Mouse (Mus musculus): ENCODE measurements around the gene Heatr3. TPM values are rescaled to one million over a fixed set of nuclear protein-coding genes. Genes with fewer than 3 reads are reported as not detected.

Gene Heatr3
- polyA plus RNA-seq (2015; fragmentation: Nextera tagmentation; extraction: Ambion mirVana) = 45.0 and 46.3 TPM in 2 replicates

DNA sequence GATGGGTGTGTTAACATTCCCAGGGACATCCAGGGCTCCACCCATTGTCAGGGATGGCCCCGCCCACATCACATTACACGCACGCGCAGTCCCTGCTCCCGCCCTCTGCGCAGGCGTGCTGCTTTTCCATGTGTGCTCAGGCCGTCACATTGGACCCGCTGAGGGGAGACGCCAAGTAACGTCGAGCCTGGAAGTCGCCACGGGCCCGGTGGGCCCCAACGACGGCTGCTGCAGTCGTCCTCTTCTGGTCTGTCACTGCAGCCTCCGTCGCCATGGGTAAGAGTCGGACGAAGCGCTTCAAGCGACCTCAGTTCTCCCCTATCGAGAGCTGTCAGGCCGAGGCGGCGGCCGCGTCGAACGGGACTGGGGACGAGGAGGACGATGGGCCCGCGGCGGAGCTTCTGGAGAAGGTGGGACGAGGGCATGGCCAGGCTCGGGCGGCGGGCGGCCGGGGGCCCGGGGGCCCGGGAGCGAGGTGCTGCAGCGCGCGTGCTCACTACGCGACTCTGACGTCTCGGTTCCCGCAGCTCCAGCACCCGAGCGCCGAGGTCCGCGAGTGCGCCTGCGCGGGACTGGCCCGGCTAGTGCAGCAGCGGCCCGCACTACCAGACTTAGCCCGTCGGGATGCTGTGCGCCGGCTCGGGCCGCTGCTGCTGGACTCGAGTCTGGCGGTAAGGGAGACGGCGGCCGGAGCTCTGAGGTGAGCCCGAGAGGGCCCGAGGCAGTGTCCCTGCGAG is at the start of gene Heatr3:
Gene Heatr3 (plus strand): TSS at position 108 of the 737 bp plus-strand sequence.
- WGBS = under 1% methylated on average over 77 of the region's 79 CpGs
- H3K9ac ChIP-seq = peak within 1 kb of the TSS; percentile 90
- H3K4me2 ChIP-seq = peak within 1 kb of the TSS; percentile 57
- no peaks in the 10 kb centered on the region for H3K27me3 ChIP-seq
- no peaks in the 10 kb centered on the region for H3K9me3 ChIP-seq
- H3K4me1 ChIP-seq = peaks cover 10% of the 10 kb centered on the region
- peak within 1 kb of the TSS; percentile 96 for H3K27ac ChIP-seq
- H3K36me3 ChIP-seq = peaks cover 52% of the 10 kb centered on the region
- H3K4me3 ChIP-seq = peak within 1 kb of the TSS; percentile 96
- ATAC-seq (ENCODE audit: insufficient number of reproducible peaks, low FRiP score, low TSS enrichment, low read depth) = peak; percentile 96

- no peaks in the 10 kb centered on the region for H3K27me3 ChIP-seq
- H3K27ac ChIP-seq = no peak overlapping the region
- H3K9ac ChIP-seq = no peak overlapping the region
- no peak overlapping the region for H3K4me2 ChIP-seq
- no peak for ATAC-seq (ENCODE audit: insufficient number of reproducible peaks, low FRiP score, low TSS enrichment, low read depth)
- H3K4me3 ChIP-seq = no peak overlapping the region
- no peaks in the 10 kb centered on the region for H3K36me3 ChIP-seq
- no peaks in the 10 kb centered on the region for H3K9me3 ChIP-seq
- no peaks in the 10 kb centered on the region for H3K4me1 ChIP-seq
These were observed 49.6 kb upstream of the Heatr3 start for GRCm38 (mm10) chr8:88088006-88088405.

DNA sequence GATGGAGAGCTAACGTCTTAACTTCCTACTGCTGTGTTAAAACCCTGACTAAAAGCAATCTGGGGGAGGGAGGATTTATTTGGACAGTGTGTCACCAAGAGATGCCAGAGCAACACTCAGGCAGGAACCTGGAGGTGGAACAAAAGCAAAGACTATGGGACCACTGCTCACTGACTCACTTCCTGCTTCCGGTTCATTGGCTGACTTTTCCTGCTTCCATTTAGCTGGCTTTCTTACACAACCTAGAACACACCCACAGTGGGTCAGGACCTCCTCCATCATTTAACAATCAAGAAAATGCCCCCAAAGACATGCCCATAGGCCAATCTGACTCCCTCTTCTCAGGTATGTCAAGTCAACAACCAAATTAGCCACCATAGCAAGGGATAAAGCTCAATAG is 46.0 kb upstream of the Heatr3 start:
- Histone ChIP-seq H3K9ac (no peak overlapping the region), H3K4me3 (no peak overlapping the region), H3K27ac (no peak overlapping the region), H3K36me3 (no peaks in the 10 kb centered on the region), H3K4me2 (no peak overlapping the region), H3K27me3 (no peaks in the 10 kb centered on the region), H3K4me1 (no peaks in the 10 kb centered on the region), H3K9me3 (no peaks in the 10 kb centered on the region)
- ATAC-seq (ENCODE audit: insufficient number of reproducible peaks, low FRiP score, low TSS enrichment, low read depth) = no peak
- WGBS = 83% methylated on average over 2 of the region's 2 CpGs

GRCm38 (mm10) chr8:88093367-88093766 is 44.3 kb upstream of the Heatr3 start:
- 60% methylated on average over 4 of the region's 4 CpGs for WGBS
- H3K4me1 ChIP-seq = no peaks in the 10 kb centered on the region
- no peaks in the 10 kb centered on the region for H3K27me3 ChIP-seq
- no peaks in the 10 kb centered on the region for H3K9me3 ChIP-seq
- H3K9ac ChIP-seq = no peak overlapping the region
- H3K4me2 ChIP-seq = no peak overlapping the region
- no peaks in the 10 kb centered on the region for H3K36me3 ChIP-seq
- H3K4me3 ChIP-seq = no peak overlapping the region
- no peak for ATAC-seq (ENCODE audit: insufficient number of reproducible peaks, low FRiP score, low TSS enrichment, low read depth)
- H3K27ac ChIP-seq = no peak overlapping the region

DNA sequence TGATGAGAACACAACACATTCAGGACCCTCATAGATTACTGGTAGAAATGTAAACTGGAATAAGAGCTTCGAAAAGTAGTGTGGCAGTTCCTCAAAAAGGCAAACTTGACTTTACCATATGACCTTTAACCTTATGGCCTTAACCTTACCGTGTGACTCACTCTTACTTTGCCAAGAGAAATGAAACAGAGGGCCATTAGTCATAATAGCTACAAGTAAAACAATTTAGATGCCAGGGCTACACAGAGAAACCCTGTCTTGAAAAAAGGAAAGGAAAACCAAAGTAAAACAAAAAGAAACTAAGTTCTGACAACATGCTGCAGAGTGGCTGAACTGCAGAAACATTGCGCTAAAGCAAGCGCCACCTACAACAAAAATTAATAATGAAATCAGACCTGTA is 38.8 kb upstream of the Heatr3 start:
- Histone ChIP-seq H3K27ac (no peak overlapping the region), H3K4me2 (no peak overlapping the region), H3K4me1 (no peaks in the 10 kb centered on the region), H3K4me3 (no peak overlapping the region), H3K9ac (no peak overlapping the region), H3K9me3 (no peaks in the 10 kb centered on the region), H3K27me3 (no peaks in the 10 kb centered on the region), H3K36me3 (no peaks in the 10 kb centered on the region)
- no peak for ATAC-seq (ENCODE audit: insufficient number of reproducible peaks, low FRiP score, low TSS enrichment, low read depth)
- 81% methylated on average over 4 of the region's 4 CpGs for WGBS

DNA sequence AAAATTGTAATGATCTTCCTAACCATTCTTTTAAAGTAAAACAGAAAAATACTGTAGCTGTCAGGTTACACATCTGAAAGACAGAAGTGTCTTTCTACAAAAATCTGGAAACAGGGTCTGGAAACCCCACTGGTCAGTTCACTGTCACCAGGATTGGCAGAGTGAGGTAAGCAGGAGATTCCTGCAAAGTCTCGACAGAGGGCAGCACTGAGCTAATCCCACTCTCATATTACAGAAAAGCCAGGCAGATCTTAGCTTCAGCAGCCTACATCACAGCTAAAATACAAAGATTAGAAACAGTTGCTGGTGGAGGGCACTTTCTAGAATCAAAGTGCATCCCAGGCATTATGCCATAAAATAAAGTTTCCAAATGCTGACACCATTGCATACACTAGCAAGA is 38.1 kb upstream of the Heatr3 start:
- Histone ChIP-seq H3K9me3 (no peaks in the 10 kb centered on the region), H3K36me3 (no peaks in the 10 kb centered on the region), H3K9ac (no peak overlapping the region), H3K27me3 (no peaks in the 10 kb centered on the region), H3K4me2 (no peak overlapping the region), H3K4me1 (no peaks in the 10 kb centered on the region), H3K27ac (no peak overlapping the region), H3K4me3 (no peak overlapping the region)
- 0% methylated on average over 1 of the region's 1 CpGs for WGBS
- ATAC-seq (ENCODE audit: insufficient number of reproducible peaks, low FRiP score, low TSS enrichment, low read depth) = no peak

DNA sequence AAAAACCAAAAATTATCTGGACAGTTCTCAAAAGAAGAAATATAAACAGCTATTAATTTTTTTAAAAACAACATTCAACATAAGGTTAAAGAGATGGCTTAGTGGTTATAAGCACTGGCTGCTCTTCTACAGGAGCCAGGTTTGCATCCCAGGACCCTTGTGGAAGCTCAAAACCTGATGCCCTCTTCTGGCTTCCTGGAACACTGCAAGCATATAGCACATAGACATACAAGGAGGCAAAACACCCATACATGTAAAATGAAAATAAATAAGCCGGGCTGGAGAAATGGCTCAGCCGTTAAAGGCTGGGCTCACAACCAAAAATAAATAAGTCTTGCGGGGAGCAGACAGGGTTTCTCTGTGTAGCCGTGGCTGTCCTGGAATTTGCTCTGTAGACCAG is 28.4 kb upstream of the Heatr3 start:
- H3K36me3 ChIP-seq = no peaks in the 10 kb centered on the region
- ATAC-seq (ENCODE audit: insufficient number of reproducible peaks, low FRiP score, low TSS enrichment, low read depth) = no peak
- H3K4me1 ChIP-seq = no peaks in the 10 kb centered on the region
- H3K27me3 ChIP-seq = no peaks in the 10 kb centered on the region
- no peak overlapping the region for H3K4me3 ChIP-seq
- no peak overlapping the region for H3K9ac ChIP-seq
- 86% methylated on average over 4 of the region's 4 CpGs for WGBS
- no peak overlapping the region for H3K4me2 ChIP-seq
- H3K9me3 ChIP-seq = no peaks in the 10 kb centered on the region
- H3K27ac ChIP-seq = no peak overlapping the region

DNA sequence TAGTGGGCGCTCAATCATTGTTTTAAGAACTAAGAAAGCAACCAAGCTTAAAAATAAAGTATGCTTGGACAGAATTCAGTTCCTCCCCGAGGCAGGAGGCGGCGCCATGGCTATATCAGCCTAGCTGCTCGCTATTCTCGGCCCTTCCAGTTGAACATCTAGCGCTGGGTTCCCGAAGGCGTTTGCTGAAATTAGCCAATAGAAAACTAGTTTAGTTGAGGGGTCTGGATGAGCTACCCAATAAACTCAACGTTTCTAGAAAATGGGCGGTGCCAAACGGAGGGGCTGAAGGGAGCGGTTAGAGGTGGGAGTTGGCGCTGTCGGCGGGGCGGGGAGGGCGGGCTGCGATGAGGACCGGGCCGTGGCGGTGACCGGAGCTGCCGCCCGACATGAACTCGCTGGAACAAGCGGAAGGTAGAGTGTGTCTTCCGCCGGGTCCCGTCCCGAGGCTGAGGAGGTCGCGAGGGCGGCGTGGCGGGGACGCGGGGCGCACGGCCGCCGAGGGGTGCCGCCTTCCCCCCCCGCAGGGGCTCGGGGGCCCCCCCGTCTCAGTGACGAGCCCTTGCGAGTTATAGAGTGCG is 19.1 kb upstream of the Heatr3 start, which contains the start of gene Cnep1r1:
Gene Cnep1r1 (plus strand): TSS at position 314 of the 581 bp plus-strand sequence.
- Histone ChIP-seq H3K9ac (peak within 1 kb of the TSS; percentile 76), H3K27ac (peak within 1 kb of the TSS; percentile 87), H3K4me3 (peak within 1 kb of the TSS; percentile 98), H3K4me1 (0 out of 2 replicates have a peak, but pooled peaks cover 4% of the 10 kb centered on the region), H3K4me2 (peak within 1 kb of the TSS; percentile 42), H3K9me3 (no peaks in the 10 kb centered on the region), H3K36me3 (peaks cover 24% of the 10 kb centered on the region; the same call in 1 of the 2 replicates), H3K27me3 (no peaks in the 10 kb centered on the region)
- peak; percentile 97 for ATAC-seq (ENCODE audit: insufficient number of reproducible peaks, low FRiP score, low TSS enrichment, low read depth)
- WGBS = under 1% methylated on average over 49 of the region's 49 CpGs

DNA sequence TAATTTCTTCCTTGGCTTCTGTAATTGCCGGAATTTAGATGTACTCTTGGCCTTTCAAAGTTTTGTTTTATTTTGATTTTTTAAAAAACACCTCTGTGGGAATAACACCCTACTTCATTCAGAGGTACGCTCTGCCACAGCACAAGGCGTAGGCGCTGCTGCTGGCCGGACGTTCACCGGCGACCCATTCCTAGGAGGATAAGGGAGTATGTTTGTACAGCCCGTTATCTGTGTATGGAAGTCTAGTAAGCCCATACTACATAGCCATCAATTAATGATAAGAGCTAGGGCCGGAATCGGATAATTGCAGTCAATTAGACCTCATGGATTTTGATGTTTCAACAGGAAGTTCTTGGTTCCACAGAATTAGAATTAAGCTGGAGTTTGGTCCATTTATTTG is 18.6 kb upstream of the Heatr3 start:
- H3K9me3 ChIP-seq = no peaks in the 10 kb centered on the region
- 0 out of 2 replicates have a peak, but pooled peaks cover 4% of the 10 kb centered on the region for H3K4me1 ChIP-seq
- peak overlapping the region; percentile 42 for H3K4me2 ChIP-seq
- H3K4me3 ChIP-seq = peak overlapping the region; percentile 98
- no peak for ATAC-seq (ENCODE audit: insufficient number of reproducible peaks, low FRiP score, low TSS enrichment, low read depth)
- no peaks in the 10 kb centered on the region for H3K27me3 ChIP-seq
- 1% methylated on average over 11 of the region's 11 CpGs for WGBS
- peaks cover 24% of the 10 kb centered on the region; the same call in 1 of the 2 replicates for H3K36me3 ChIP-seq
- peak overlapping the region; percentile 87 for H3K27ac ChIP-seq
- peak overlapping the region; percentile 76 for H3K9ac ChIP-seq

DNA sequence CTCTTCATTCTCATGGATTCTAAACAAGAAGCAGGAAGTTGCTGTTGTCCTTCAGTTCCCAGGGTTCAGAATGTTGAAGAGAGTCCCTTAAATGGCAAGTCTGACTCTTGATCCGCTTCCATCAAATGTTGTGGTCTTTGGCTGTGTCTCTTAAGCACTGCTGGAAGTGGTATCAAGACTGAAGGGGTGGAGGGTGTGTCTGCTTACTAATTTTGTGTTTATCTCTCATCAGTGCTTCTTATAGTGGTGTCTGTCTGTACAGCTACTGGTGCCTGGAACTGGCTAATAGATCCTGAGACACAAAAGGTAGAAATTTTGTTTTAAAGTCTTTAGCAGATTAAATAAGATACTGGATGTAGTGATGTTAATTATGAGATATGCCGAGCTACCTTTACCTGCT is 12.8 kb upstream of the Heatr3 start:
- H3K4me2 ChIP-seq = no peak overlapping the region
- H3K36me3 ChIP-seq = peaks cover 53% of the 10 kb centered on the region
- no peak overlapping the region for H3K9ac ChIP-seq
- no peaks in the 10 kb centered on the region for H3K27me3 ChIP-seq
- H3K4me1 ChIP-seq = 0 out of 2 replicates have a peak, but pooled peaks cover 4% of the 10 kb centered on the region
- no peak for ATAC-seq (ENCODE audit: insufficient number of reproducible peaks, low FRiP score, low TSS enrichment, low read depth)
- no peak overlapping the region for H3K4me3 ChIP-seq
- 89% methylated on average over 2 of the region's 2 CpGs for WGBS
- no peak overlapping the region for H3K27ac ChIP-seq
- H3K9me3 ChIP-seq = no peaks in the 10 kb centered on the region

DNA sequence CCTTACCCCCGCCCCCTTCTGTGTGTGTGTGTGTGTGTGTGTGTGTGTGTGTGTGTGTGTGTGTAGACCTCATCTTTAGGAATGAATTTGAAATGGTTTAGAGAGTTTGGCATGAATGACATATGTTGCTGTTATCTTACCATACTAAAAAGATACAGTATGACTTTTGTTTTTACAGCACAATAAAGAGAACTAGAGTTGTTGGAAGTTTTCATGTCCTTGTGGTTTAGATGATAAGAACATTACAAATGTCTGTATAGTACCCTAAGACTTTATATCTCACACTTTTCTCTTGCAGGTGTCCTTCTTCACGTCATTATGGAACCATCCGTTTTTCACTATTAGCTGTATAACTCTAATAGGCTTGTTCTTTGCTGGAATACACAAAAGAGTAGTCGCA is 8.3 kb upstream of the Heatr3 start:
- H3K27me3 ChIP-seq = no peaks in the 10 kb centered on the region
- no peak overlapping the region for H3K27ac ChIP-seq
- ATAC-seq (ENCODE audit: insufficient number of reproducible peaks, low FRiP score, low TSS enrichment, low read depth) = no peak
- H3K36me3 ChIP-seq = peaks cover 68% of the 10 kb centered on the region
- 86% methylated on average over 4 of the region's 4 CpGs for WGBS
- H3K4me2 ChIP-seq = no peak overlapping the region
- H3K4me1 ChIP-seq = no peaks in the 10 kb centered on the region
- H3K9ac ChIP-seq = no peak overlapping the region
- H3K9me3 ChIP-seq = no peaks in the 10 kb centered on the region
- no peak overlapping the region for H3K4me3 ChIP-seq

- Histone ChIP-seq H3K27ac (no peak overlapping the region), H3K9ac (no peak overlapping the region), H3K9me3 (no peaks in the 10 kb centered on the region), H3K27me3 (no peaks in the 10 kb centered on the region), H3K4me2 (no peak overlapping the region), H3K4me3 (no peak overlapping the region), H3K4me1 (no peaks in the 10 kb centered on the region), H3K36me3 (peaks cover 73% of the 10 kb centered on the region)
- ATAC-seq (ENCODE audit: insufficient number of reproducible peaks, low FRiP score, low TSS enrichment, low read depth) = no peak
- 34% methylated on average over 7 of the region's 7 CpGs for WGBS
These were observed 6.8 kb upstream of the Heatr3 start for GRCm38 (mm10) chr8:88130754-88131317.

Measured in limb, embryonic 15.5 days (tissue).